Mouse (Mus musculus): ENCODE results near the gene B4galt5.

Gene B4galt5

DNA sequence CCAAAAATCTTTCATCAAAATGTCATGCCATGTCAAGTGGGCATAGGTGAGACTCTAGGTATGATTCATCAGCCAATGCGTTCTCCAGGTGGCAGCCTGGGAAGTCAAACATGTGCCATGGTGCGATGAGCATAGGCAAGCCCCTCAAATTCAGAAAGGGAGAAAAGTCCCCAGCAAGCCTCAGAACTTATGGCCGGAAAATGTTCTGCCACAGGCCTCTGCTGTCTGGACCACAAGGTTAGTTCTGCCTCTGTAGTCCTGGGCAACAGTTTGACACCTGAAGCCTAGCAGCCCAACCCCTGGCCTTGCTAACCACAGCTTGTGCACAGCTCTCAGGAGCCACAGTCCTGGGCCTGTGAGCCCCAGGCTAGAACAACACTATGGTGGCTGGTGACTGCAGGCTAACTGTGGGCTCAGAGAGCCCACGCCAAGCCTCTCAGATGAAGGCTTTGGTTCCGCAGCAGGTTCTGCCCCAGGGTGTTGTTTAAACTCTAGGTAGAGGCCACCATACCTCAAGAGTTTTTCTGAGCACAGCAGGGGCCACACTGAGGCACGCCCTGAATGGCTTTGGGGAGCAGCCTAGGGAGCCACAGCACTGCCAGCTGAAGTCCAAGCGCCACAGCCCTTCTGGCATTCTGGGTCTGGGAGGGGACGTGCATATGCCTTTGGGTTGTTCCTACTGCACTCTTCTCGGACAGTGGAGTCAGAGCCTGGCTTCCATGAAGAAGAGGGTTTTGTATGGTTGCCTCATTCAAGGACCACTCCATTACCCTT lies 14.5 kb upstream of the B4galt5 start:
- WGBS, result 84% methylated on average over 9 of the region's 9 CpGs

DNA sequence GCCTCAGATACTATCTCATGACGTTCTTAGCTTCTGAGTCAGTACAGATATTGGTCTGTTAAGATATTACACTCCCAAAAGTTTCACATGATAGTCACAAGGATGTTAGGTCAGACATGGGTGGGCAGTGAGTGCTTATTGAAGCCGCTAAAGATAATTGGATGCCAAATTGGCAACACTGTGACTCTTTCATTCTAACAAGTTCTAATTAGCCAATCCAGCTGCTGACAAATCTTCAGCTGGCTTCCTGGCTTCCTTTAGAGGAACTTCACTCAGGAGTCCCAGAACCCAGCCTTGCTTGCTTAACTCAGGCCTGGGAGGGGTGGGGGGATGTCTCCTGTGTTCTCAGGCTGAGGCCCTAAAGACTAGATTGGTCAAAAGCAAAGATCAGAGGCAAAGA lies 9.5 kb upstream of the B4galt5 start:
- WGBS, result 77% methylated on average over 2 of the region's 2 CpGs

DNA sequence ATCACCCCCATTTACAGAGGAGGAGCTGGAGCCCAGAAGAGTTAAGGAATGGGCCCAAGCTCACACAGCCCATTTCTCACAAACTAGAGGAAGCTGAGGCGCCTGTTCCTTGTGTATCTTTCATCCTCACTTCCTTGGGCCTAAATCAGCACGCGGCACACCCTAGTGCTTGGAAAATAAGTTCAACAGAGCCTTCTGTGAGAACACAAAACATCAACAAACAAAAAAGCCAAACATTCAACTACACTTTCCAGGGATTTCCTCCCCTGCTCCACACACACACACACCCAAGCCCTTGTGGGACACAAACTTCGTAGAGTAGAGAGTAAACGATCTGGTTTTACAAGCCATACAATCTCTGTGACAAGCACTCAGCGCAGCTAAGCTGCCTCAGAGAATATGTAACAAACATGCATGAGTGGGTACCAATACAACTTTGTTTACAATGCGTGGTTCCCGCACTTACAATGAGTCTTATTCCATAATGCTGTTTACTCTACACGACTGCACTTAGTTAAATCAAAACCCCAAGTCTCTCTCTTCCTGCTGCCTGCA lies 5.7 kb upstream of the B4galt5 start:
- 69% methylated on average over 9 of the region's 9 CpGs for WGBS

DNA sequence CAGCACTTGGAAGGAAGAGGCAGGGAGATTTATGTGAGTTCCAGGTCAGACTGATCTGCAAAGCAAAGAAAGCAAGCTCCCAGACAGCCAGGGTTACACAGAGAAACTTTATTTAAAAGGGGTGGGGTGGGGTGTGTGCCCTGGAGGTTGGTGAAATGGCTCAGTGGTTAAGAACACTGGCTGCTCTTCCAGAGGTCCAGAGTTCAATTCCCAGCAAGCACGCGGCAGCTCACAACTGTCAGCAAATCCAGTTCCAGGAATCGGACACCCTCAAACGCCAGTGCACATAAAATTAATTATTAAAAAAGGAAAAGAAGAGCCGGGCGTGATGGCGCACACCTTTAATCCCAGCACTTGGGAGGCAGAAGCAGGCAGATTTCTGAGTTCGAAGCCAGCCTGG lies 5.1 kb upstream of the B4galt5 start:
- 97% methylated on average over 8 of the region's 8 CpGs for WGBS

DNA sequence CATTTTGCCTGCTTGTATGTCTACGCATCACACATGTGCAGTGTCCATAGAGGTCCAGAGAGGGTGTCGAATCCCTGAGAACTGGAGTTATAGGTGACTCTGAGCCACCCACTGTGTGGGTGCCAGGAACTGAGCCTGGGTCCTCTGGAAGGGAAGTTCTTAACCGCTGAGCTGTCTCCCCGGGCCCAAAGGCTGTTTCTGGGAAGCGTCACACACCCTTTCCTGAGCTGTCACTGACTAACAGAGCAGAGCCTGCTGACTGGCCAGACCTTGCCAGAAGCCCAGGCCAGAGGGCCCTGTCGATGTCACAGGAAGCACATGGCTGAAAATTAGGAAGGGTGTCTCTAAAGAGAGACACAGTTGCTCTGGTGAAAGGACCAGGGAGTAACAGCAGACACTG lies 3.5 kb upstream of the B4galt5 start:
- WGBS, result 72% methylated on average over 6 of the region's 6 CpGs

DNA sequence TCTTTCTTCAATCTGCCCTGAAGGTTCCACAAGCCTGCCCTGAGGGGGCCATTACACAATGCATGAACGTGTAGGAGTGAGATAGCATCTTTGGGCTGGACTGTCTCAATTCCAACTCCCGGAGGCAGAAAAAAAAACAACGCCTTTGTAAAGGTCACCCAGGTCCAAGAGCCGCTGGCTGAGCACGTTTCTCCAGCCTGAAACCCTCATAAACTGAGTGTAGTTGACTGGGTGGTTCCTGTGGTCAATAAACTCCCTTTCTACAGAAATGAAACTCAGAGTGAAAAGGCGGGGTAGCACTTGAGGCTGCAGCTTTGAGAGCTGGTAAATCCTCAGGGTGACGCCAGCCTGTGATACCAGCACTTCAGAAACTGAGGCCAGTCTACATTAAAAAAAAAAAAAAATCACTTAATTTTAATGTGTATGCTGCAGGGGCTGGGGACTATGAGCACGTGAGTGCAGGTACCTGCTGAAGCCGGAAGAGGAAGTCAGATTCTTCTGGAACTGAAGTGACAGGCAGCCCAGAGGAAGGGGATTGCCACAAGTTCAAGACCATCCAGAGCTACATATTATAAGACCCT lies 2.5 kb upstream of the B4galt5 start:
- 65% methylated on average over 9 of the region's 9 CpGs for WGBS

DNA sequence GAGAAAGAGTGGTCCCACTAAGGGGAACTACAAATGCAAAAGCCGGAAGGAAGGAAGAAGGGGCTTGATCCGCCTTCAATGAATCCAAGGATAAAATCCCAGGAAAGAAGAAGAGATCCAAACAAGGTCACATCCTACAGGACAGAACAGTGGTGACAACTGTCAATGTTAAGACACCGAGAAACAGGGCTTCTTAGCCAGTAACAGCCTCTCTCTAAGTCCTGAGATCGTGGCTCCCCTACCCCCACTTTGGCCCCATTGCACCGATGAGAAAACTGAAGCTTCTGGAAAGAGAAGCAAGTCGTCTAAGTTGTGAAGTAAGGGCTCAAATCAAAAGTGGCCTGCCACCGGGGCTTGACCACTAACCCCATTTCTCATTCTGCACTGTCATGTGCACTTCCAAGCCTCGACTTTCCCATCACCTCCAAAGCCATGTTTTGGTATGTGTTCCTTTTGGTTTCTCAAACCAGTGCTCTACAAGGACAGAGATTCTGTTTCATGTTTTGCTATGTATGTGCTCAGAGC lies 1.2 kb upstream of the B4galt5 start:
- WGBS, result 66% methylated on average over 8 of the region's 8 CpGs

DNA sequence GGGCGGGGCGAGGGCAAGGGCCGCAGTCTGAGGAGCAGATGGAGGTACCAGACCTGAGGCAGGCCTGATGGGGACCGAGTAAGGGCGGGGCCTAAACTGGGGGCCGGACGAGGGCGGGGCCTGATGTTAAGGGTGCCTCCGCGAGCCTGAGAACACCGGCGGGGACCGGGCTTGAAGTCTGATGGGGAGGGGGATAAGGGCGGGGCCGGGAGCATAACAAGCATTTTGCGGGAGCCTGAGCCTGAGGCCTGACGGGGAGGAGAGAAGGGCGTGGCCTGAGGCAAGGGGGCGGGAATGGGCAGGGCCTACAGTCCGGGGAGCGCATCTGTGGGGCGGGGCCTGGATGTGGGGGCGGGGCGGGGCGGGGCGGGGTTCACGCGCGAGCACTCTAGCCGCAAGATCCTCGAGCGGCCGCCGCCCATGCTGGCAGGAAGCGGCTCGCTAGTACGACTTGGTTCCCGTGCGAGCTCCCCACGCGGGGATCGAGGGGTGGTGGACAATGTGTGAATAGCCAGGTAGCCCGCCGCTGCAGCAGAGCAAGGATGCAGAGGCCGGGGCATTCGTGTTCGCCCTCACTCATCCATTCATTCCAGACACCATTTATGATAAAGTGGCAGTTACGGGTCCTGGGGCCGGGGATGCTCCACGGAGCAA lies 427 bp upstream of the B4galt5 start:
- 2% methylated on average over 45 of the region's 50 CpGs for WGBS

DNA sequence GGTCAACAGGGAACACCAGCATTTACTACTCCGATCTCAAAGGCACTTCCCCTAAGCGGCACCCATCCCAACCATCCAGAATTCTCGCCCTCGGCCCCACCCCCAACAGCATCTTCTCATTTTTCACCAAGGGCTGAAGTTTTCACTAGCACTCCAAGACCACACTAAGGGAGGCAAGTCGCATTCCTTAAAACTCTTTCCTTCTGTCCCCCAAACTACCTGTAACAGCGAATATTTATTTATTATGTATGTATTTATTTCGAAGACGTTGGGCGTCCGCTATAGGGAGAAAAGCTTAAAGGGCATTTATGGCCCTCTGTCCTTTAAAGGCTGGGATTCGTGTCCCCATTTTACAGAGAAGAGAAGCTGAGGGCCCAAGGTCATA lies 1.0 kb downstream of the B4galt5 start:
- 6% methylated on average over 11 of the region's 11 CpGs for WGBS

DNA sequence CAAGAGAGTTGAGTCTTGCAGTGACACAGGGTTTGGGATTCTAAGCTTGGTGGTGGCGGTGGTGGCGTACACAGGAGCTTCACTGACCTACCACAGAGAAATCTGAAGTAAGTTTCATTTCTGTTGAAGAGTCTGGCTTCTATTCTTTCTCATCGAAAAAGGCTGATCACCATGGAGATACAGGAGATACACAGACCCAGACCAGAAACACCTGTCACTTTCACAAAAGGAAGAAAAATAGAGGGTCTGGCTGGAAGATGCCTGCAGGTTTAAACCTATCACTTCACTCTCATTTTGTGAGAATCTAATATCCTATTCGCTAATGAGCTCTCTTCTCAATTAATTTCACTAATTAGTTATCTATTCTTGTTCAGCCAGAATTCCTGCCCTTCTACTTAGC lies 1.6 kb downstream of the B4galt5 start:
- 46% methylated on average over 4 of the region's 4 CpGs for WGBS

DNA sequence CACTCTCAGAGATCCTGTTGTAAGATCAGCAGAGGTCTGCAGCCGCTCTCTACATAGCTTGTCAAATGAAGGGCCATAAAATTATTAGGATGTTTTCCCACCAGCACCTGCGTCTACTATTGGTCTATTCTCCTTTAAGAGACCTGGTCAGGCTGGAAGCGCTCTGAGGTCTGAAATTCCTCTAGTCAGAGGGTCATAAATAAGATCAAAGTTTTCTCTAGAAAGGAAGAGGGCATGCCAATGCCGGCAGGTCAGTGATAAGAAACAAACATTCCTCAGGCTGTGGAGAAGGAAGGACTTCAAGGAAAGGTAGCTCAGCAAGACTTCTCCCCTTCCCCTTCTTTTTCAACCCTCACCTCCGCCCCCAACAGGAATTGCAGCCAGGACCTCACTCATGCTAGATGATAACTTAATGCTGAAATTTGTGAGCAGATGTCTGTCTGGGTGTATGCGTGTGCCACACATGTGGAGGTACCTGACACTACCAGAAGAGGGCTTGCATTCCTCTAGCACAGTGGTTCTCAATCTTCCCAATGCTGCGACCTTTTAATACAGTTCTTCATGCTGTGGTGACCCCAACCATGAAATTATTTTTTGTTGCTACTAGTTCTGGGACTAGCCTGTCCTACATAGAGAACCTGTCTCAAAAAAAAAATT lies 3.3 kb downstream of the B4galt5 start:
- WGBS, result 85% methylated on average over 7 of the region's 7 CpGs

DNA sequence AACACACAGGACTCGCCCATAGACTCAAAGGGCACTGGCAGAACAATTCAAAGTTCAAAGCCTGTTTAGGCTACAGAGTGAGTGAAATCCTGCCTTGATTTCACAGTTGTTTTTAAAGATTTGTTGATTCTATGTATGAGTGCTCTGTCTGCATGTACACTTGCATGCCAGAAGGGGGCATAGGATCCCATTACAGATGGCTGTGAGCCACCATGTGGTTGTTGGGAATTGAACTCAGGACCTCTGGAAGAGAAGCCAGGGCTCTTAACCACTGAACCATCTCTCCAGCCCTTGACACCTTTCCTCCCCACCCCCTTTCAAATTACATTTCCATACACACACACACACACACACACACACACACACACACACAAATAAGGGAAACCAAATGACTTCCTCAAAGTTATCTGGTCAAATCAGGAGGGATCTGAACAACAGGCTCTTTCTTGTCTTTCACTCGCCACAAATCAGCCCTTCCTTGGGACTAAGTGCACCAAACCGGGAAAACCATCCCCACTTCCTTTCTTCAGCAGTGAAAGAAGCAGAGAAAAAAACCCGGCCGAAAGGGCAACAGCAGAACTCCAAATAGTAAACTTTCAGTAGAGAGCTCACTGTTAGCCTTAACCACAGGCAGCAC lies 4.0 kb downstream of the B4galt5 start:
- WGBS, result 74% methylated on average over 5 of the region's 5 CpGs

DNA sequence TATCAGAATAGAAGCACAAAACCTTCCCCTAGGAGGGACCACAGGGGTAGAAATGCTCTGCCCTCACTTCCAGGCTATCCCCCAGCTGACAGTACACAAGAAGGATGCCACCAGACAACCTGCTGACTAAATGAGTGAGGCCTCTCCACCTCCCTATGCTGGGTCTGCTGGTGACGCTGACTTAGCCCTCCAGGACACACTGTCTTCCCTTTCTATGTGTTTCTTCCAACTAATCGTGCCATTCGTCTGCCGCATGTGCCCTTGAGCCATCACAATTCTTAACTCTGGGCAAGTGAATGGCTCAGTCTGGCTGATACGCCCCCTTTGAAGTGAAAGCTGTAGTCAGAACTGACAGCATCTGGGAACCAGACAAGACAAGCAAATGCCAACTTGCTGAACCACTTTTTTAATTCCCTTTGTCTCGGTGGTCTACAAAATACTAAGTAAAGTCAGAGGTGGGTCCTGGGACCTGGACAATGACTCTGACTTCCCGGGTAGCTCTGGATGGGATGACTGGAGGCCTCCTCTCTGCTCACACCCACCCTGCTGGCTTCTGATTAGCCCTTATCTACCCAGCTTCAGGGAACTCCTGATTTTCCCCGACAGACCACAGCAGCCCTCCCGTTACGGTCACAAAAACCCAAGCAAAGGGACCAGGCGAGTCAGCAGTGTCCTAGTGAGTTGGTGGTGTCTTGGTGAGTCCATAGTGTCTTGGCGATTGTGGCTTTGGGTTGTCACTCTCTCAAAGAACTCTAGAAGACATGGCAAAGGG lies 5.4 kb downstream of the B4galt5 start:
- 74% methylated on average over 12 of the region's 12 CpGs for WGBS

DNA sequence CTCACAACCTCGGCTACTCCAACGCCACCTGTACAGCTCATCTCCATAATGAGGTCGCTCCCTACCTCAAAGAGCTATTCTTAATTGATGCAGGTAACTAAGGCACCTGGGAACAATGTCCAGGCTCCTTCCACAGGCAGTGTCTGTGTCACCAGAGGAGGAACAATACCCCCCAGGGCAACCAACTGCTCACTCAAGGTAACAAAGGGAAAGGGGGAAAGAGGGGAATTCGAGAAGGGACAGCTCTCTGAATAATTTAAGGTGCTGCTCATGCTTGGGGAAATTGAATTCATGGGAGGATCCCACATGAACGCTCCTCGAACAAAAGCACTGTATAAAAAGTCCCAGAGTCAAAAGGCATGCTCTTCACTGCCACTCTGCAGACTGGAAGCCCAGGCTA lies 6.1 kb downstream of the B4galt5 start:
- WGBS, result 76% methylated on average over 6 of the region's 6 CpGs

DNA sequence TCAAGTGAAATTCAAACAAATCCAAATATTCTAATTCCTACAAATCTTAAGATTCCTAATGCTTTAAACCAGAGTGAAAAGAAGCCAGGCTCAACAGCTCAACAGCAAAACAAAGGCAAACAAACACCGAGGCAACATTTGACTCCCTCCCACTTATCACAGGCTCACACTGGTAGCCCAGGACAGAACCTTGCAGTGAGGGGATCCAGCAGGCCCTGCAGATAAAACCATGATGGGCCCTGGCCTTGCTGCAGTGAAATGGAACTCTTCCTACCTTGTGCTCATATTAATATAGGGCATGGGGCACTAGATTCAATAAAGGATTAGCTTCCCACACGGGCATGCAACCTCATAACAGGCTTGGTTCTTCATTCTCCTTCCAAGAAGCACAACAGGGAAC lies 11.4 kb downstream of the B4galt5 start:
- 66% methylated on average over 2 of the region's 2 CpGs for WGBS

DNA sequence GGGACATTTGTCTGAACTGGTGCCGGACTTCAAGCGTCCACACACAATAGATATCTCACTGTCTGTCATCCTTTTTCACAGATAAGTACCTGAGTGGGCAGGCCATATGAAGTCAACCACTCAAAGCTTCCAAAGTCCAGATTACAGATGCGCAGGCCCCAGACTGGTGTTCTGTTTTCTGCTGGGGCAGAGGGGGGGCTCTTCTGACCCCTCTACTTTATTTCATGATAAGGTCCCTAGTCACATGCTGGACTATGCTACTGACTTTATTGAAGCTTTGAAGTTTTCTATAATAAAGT lies 11.8 kb downstream of the B4galt5 start:
- 74% methylated on average over 3 of the region's 3 CpGs for WGBS

DNA sequence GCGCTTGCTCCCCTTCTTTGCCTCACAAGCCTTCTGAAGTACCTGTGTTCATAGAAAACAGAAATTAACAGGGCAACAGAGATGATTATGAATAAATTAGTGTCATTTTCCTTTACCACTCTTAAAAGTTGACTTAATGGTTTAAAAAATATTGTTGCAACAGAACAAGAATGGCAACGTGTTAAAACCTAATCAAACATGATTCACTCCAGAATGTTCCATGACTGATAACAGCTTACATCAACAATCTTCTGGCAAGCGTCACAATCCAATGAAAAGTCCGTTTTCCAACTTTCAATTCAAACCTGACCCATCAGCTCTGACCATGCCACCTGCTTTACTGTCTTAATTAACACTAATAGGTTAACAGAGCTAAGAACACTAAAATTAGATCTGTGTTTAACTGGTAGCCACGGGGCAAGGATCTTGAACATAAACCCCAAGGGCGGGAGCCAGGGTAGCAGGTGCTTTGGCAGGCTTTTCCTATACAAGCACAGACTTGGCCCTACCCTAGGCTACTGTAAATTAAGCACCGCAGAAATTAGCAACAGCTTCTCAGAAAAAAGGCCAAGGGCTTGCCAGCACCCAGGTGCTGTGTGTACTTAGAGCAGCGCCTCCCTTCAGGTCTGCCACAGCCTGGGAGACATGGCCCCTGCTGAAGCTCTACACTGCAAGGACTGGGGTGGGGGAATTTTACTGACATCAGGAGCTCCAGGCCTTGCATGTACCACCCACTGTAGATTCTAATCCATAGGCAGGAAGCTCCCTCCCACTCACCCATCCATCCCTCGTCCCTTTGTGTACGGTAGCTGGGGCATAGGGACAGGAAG lies 12.4 kb downstream of the B4galt5 start:
- 59% methylated on average over 10 of the region's 10 CpGs for WGBS

DNA sequence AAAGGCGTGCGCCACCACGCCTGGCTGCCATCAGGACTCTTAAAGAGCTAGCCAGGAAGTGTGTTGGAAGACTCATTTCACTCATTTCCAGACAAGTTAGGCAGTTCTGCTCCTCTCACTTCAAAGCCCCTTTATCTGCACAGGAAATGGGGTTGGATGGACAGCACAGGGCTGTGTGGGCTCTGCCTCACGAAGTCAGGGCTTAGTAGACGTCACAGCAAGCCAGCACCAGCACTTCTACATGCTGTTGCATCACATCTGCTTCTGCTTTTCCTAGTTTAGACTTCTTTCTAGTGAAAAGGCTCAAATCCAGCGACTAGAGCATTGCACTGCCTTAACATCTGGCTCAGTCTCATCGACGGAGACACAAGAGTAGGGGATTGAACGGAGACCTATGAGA lies 13.9 kb downstream of the B4galt5 start:
- 70% methylated on average over 9 of the region's 9 CpGs for WGBS

DNA sequence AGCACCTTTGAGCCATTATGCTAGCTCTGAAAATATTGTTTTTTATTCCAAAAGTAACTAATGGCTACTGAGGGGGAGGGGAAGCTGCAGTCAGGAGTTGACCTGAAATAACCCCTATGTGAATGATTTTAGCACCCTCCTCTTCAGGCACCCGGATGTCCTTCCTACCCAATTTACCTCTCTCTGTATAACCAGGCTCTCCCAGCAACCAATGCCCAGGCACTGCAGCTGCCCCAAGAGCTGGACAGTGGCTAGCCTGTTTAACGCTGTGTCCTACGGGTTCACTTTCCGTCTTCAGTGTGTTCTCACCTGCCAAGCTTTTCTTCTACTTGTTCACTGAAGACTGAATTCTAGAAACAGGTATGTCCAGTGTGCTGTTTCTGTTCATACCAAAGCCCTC lies 14.7 kb downstream of the B4galt5 start:
- 69% methylated on average over 4 of the region's 4 CpGs for WGBS

DNA sequence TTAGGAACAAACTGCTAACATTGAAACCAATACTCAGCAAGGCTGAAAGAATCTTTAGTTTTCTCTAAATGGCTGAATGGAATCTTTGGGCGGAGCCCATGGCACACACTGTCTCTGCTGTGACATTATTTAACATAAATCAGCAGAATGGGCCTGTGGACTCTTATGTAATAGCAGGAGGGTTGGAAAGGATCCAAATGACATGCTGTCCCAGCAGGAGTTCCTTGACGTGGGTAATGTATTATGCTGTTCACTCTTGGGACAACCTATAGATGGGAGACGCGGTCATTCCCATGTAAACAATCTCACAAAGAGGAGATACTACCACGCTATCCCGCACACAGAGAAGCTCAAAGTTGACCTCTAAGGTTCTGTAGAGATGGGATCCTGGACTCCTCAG lies 15.5 kb downstream of the B4galt5 start:
- WGBS, result 87% methylated on average over 6 of the region's 6 CpGs

Data from cerebral cortex, adult 2 months (tissue).